Mouse (Mus musculus) MEL (cell line): ENCODE results near the gene Rpl6.

Source experiments
- CHD2 ChIP-seq: IDR thresholded peaks from 2 replicates; pipeline ENCODE4 v1.6.1; 2011; ENCODE audit warnings: low read length, improper control_type of control experiment
- CTCF ChIP-seq, 3 experiments: IDR thresholded peaks in 2 of 3; conservative IDR thresholded peaks in 1 of 3; 2 replicates each; pipeline ENCODE4 v1.5.1; 2011 to 2012; ENCODE audit warnings: low read length in 3 of 3, low read depth in 2 of 3, mild to moderate bottlenecking in 2 of 3, improper control_type of control experiment in 1 of 3, inconsistent platforms in 1 of 3, mixed read lengths in 1 of 3, moderate library complexity in 1 of 3; ENCODE audit not compliant: control insufficient read depth in 1 of 3, insufficient read depth in 1 of 3, poor library complexity in 1 of 3, severe bottlenecking in 1 of 3
- E2F4 ChIP-seq: IDR thresholded peaks from 2 replicates; pipeline ENCODE4 v1.6.1; 2011; ENCODE audit warnings: low read depth, low read length, improper control_type of control experiment, borderline replicate concordance
- EP300 ChIP-seq, 2 experiments: IDR thresholded peaks; 2 replicates each; pipeline ENCODE4 v1.6.1; 2011; ENCODE audit warnings: improper control_type of control experiment in 2 of 2, low read length in 2 of 2, low read depth in 1 of 2, mild to moderate bottlenecking in 1 of 2
- GATA1 ChIP-seq: IDR thresholded peaks from 2 replicates; pipeline ENCODE4 v1.6.1; 2011; ENCODE audit warnings: low read depth, low read length, improper control_type of control experiment
- MAFK ChIP-seq: IDR thresholded peaks from 2 replicates; pipeline ENCODE4 v1.6.1; 2011; ENCODE audit warnings: low read depth, mild to moderate bottlenecking, low read length, improper control_type of control experiment, borderline replicate concordance
- NELFE ChIP-seq: IDR thresholded peaks from 2 replicates; pipeline ENCODE4 v1.6.1; 2011; ENCODE audit warnings: low read depth, low read length, improper control_type of control experiment
- NRF1 ChIP-seq: IDR thresholded peaks from 2 replicates; pipeline ENCODE4 v1.6.1; 2014; ENCODE audit warnings: low read depth, mild to moderate bottlenecking, inconsistent platforms, low read length, improper control_type of control experiment, moderate library complexity; ENCODE audit not compliant: poor library complexity, insufficient read depth, severe bottlenecking
- POLR2A ChIP-seq, 2 experiments: IDR thresholded peaks; 2 replicates each; pipeline ENCODE4 v1.6.1; 2011 to 2012; ENCODE audit warnings: low read length in 2 of 2, mild to moderate bottlenecking in 2 of 2, control low read depth in 1 of 2, improper control_type of control experiment in 1 of 2, low read depth in 1 of 2, moderate library complexity in 1 of 2; ENCODE audit not compliant: control insufficient read depth in 1 of 2, insufficient read depth in 1 of 2, poor library complexity in 1 of 2
- TBP ChIP-seq: IDR thresholded peaks from 2 replicates; pipeline ENCODE4 v1.8.0; 2011; ENCODE audit warnings: low read depth, low read length, improper control_type of control experiment
- TCF12 ChIP-seq: IDR thresholded peaks from 2 replicates; pipeline ENCODE4 v1.6.1; 2014; ENCODE audit warnings: low read depth, mild to moderate bottlenecking, inconsistent platforms, low read length, improper control_type of control experiment, moderate library complexity
- USF1 ChIP-seq: IDR thresholded peaks from 2 replicates; pipeline ENCODE4 v1.6.1; 2014; ENCODE audit warnings: low read depth, mild to moderate bottlenecking, inconsistent platforms, low read length, improper control_type of control experiment, moderate library complexity
- ZMIZ1 ChIP-seq: IDR thresholded peaks from 2 replicates; pipeline ENCODE4 v1.6.1; 2012; ENCODE audit warnings: low read depth, mild to moderate bottlenecking, inconsistent platforms, low read length, improper control_type of control experiment, moderate library complexity
- ZNF384 ChIP-seq: IDR thresholded peaks from 2 replicates; pipeline ENCODE4 v1.6.1; 2012; ENCODE audit warnings: low read depth, mild to moderate bottlenecking, inconsistent platforms, low read length, improper control_type of control experiment

DNA sequence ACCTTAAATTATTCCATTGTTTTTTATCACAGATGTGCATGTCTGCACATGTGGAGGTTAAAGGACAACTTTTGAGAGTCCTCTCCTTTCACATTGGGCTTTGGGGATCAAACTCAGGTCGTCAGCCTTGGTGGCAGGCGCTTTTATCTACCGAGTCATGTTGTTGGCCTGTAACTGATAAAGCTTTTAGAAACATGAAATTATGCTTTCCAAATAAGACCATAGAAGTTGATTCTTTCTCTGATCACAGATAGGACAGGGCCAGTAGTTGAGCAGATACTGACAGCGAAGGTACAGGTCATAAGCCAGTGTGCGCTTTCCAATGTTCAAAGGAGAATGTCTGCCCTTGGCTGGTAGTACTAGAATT is 40.1 kb downstream of the Rpl6 start:
- TF ChIP-seq NRF1 (no peak), GATA1 (peak; percentile 82), NELFE (no peak), EP300 (IDR thresholded peaks at IDR 0.05; ENCODE audit: low read depth in 1 of 2, low read length in 2 of 2) (peak; percentile 62 to 74; a peak in 3 of 4 replicates), CTCF (IDR thresholded peaks at IDR 0.05 in 2 of 3, conservative IDR thresholded peaks at IDR 0.05 in 1 of 3; ENCODE audit: control insufficient read depth in 1 of 3, insufficient read depth in 1 of 3, low read depth in 2 of 3, low read length in 3 of 3, poor library complexity in 1 of 3, severe bottlenecking in 1 of 3) (no peak), USF1 (no peak), ZNF384 (no peak), CHD2 (no peak), MAFK (no peak), TCF12 (peak; percentile 83), TBP (no peak), POLR2A (IDR thresholded peaks at IDR 0.05; ENCODE audit: control insufficient read depth in 1 of 2, insufficient read depth in 1 of 2, low read depth in 1 of 2, low read length in 2 of 2, poor library complexity in 1 of 2) (no peak), ZMIZ1 (no peak), E2F4 (no peak)
